Mouse (Mus musculus) neutrophil, adult 65 days (primary cell): Measurements from ENCODE around the gene Unkl. TPM values are rescaled to one million over a fixed set of nuclear protein-coding genes. Genes with fewer than 3 reads are reported as not detected.

Experiments
- total RNA-seq: library from RNA; stranded (reverse); gene quantifications from 2 replicates; pipeline ENCODE4 v1.2.4, GENCODE M21; 2023

Gene Unkl
- 18.6 and 26.5 TPM in 2 replicates for total RNA-seq

DNA sequence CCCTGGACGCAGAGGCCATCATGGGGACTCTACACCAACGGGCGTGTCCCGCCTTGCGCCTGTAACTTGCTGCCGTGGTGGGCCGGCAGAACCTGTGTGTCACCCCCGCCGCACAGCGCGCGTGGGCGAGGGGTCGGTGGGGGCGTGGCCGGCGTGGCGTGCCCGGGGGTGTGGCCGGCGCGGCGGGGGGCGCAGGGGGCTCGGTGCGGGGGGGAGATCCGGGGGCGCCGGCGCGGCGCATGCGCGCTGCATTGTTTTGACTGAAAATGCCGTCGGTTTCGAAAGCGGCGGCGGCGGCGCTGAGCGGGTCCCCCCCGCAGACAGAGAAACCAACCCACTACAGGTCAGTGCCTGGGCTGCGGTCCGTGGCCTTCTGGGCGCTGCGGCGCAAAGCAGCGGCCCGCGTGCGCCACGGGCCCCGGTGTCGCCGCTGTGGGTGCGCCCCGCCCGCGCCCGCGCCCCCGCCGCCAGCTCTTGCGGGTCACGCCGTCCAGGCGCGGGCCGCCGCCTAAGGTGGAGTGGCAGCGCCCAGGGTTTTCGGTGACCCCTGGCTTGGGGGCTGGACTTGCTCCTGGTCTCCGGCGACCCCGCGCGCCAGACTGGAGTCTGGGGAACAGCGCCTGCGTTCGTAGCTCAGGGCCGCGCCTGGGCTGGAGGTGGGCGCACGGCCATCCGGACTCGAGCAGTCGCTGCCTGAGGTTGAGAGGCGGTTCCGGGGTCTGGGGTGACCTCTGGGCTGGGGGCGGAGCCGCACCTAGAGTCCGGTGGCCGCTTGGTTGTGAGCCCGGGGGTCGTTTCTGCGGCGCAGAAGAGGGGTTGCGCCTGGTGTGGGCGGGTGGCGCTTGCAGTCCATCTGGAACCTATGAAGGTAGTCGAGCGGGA lies at the start of gene Unkl:
TSS of gene Unkl (plus strand) at position 248 of the 882 bp plus-strand sequence.

GRCm38 (mm10) chr17:25162161-25162560 lies 26.0 kb upstream of the Unkl start, which contains the start of gene Ccdc154:
Gene Ccdc154, plus strand, starts transcription at chr17:25162461.

GRCm38 (mm10) chr17:25175411-25175810 lies 12.8 kb upstream of the Unkl start, which contains the start of gene Gm38655:
Gene Gm38655, minus strand, starts transcription at chr17:25175471.

GRCm38 (mm10) chr17:25184129-25184691 lies 4.0 kb upstream of the Unkl start, which contains the start of gene BC003965:
Gene BC003965, plus strand, starts transcription at chr17:25184554.

DNA sequence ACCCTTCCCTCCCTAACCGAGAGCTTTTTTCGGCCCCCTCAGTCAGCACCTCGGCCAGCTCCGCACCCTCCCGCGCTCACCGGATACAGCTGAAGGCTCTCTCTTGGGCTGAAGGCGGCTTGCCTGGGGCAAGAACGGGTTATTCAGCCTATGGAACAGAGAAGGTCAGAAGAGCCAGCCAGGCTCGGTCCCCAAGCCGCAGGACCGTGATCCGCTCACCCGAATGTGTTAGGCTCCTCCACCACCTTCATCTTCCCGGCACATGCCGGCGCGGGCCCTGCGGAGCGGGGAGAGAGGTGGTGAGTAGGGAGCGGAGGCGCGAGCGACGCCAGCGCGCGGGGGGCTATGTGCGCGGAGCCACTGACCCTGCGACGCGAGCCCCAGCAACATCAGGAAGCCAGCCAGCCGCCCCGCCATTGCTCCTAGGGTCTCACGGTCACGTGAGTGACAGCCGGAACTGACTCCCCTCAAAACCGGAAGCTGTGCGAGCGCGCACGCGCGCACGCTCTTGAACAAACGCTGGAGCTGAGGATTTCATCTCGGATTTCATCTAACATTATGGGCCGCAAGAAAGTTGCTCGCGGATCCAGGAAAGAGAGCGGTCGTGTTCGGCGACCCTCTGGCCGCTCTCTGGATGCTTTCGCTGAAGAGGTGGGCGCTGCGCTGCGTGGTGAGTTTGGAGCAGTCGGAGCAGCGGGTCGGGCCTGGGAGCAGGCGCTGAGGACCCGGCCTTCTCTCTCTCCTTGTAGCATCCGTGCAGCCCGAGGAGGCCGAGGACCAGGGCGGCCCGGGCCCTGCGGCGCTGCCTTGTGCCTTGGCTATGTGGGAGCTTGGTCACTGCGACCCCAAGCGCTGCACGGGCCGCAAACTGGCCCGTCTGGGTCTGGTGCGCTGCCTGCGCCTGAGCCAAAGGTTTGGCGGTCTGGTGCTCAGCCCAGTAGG lies 51.8 kb downstream of the Unkl start, which contains the start of the genes Gnptg and Tsr3:
TSS of gene Gnptg (minus strand) at position 430 of the 942 bp plus-strand sequence.
TSS of gene Tsr3 (plus strand) at position 476 of the 942 bp plus-strand sequence.

DNA sequence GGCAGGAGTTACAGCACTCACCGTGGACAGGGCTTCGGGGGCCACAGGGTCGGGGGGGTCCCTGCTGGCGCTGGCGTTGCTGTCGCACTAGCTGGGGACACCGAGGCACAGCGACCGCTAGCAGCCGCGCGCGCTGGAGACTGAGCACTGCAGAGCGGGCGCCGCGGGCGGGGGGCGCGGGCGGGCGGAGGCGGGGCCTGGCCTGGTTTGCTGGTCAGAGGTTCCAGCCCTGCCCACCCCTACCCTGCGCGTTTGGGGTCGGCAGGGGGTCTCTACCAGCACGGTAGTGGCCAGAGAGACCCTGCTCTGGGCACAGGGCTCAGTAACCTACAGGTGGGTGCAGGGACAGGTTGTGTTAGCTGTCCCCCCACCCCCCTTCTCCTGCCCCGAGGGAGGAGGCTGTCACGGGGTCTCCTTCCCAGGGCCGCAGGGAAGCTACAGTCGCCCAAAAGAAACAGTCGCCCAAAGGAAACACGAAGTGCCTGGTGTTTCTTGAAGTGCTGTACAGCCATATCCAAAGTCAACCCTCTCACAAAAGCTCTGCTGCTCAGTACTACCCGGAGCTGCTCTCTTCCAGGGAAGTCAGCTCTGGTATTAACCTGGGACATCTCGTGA lies 68.0 kb downstream of the Unkl start, which contains the start of gene Baiap3:
TSS of gene Baiap3 (minus strand) at position 225 of the 615 bp plus-strand sequence.

DNA sequence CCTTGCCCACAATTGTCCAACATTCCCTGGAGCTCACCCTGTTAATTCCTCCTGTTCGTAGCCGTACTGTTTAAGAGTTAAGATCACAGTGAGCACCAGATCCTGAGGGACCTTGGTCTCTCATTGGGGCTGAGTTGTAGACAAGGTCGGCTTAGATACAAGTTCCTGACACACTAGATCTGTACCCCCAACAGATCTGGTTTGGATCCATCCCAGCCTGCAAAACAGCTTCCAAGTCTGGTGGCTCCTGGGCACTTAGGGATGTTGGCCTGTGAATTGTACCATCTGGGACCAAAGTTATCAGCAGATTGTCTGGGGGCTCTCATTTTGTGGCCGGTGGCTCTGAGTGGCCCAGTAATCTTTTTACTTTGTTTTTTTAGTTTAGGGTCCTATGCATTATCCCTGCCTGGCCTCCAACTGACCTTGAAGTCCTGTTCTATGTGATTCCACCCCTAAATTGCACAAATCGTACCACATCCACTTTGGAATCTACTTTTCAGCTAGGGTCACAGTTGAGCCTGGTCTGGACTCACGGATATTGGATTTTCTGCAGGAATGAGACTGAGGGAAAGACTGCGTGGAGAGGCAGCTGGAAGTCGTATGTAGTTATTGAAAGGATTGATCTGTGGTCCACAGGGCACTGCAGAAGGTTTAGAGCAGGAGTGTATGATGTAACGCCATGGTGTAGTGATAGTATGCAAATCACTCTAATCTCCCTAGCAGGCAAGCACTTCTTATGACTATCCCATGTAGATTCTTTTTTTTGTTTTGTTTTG lies 86.6 kb downstream of the Unkl start, which contains the start of gene Ube2i:
TSS of gene Ube2i (minus strand) at position 52 of the 776 bp plus-strand sequence.

Other genes starting within 250 kb of the Unkl start
- gene Jpt2, start 227.7 kb upstream of the Unkl start, total RNA-seq: 26.3 and 30.8 TPM in 2 replicates
- 25.7 and 40.7 TPM in 2 replicates for gene Cramp1l, start 172.6 kb upstream of the Unkl start, total RNA-seq
- 8.9 and 12.3 TPM in 2 replicates for gene Ift140, start 172.3 kb upstream of the Unkl start, total RNA-seq
- gene Tmem204, start 104.8 kb upstream of the Unkl start, total RNA-seq: not detected in 2 replicates
- gene Telo2, start 72.4 kb upstream of the Unkl start, total RNA-seq: 5.9 and 8.6 TPM in 2 replicates
- gene Ptx4, start 67.6 kb upstream of the Unkl start, total RNA-seq: not detected in 2 replicates
- 17.0 and 29.6 TPM in 2 replicates for gene Clcn7, start 55.0 kb upstream of the Unkl start, total RNA-seq
- gene Ccdc154, start 25.9 kb upstream of the Unkl start, total RNA-seq: not detected in 2 replicates
- not detected in 2 replicates for gene Gm38655, start 12.9 kb upstream of the Unkl start, total RNA-seq
- 5.5 and 6.8 TPM in 2 replicates for gene BC003965, start 3.8 kb upstream of the Unkl start, total RNA-seq
- 12.1 and 18.8 TPM in 2 replicates for gene Gnptg, start 51.7 kb downstream of the Unkl start, total RNA-seq
- gene Tsr3, start 51.8 kb downstream of the Unkl start, total RNA-seq: 5.8 and 8.9 TPM in 2 replicates
- 4.4 and 6.8 TPM in 2 replicates for gene Baiap3, start 68.0 kb downstream of the Unkl start, total RNA-seq
- gene Ube2i, start 86.2 kb downstream of the Unkl start, total RNA-seq: 213 and 244 TPM in 2 replicates
- 80.0 and 94.6 TPM in 2 replicates for gene Prss34, start 110.0 kb downstream of the Unkl start, total RNA-seq
- not detected in 2 replicates for gene Prss28, start 120.2 kb downstream of the Unkl start, total RNA-seq
- not detected in 2 replicates for gene Prss29, start 130.3 kb downstream of the Unkl start, total RNA-seq
- not detected in 2 replicates for gene Tpsab1, start 157.2 kb downstream of the Unkl start, total RNA-seq
- gene Tpsb2, start 177.9 kb downstream of the Unkl start, total RNA-seq: not detected in 2 replicates
- not detected in 2 replicates for gene Tpsg1, start 180.9 kb downstream of the Unkl start, total RNA-seq
- 0.19 and 0.25 TPM in 2 replicates for gene Cacna1h, start 245.4 kb downstream of the Unkl start, total RNA-seq